Mouse (Mus musculus) stomach, embryonic 14.5 days (tissue): ENCODE data around the gene Arl14. TPM values are rescaled to one million over a fixed set of nuclear protein-coding genes. Genes with fewer than 3 reads are reported as not detected.
"Not testable (repeated sequence)": the region's sequence is repeated elsewhere in the genome, so short reads cannot be mapped to it uniquely, and the experiment has no call there.

Experiments
- ATAC-seq: fragments of 200-750 bp; cut with Nextera tagmentation; 2 replicates; pipeline ENCODE4 v1.8.0; 2017; ENCODE audit warnings: low read depth, moderate TSS enrichment; ENCODE audit not compliant: insufficient number of reproducible peaks, insufficient read depth, low FRiP score
- H3K27ac ChIP-seq: fragments of 300-500 bp; sonication (generic); 2 replicates; pipeline ENCODE4 v1.5.1; 2014; ENCODE audit warnings: mild to moderate bottlenecking, low read length, moderate library complexity, mixed read lengths
- H3K27me3 ChIP-seq: fragments of 300-500 bp; sonication (generic); 2 replicates; pipeline ENCODE4 v1.6.1; 2014; ENCODE audit warnings: low read length, control low read depth, mixed read lengths; ENCODE audit not compliant: control insufficient read depth, insufficient read depth
- H3K36me3 ChIP-seq: fragments of 300-500 bp; sonication (generic); 2 replicates; pipeline ENCODE4 v1.6.1; 2014; ENCODE audit warnings: mild to moderate bottlenecking, control low read depth, low read length, moderate library complexity, mixed read lengths; ENCODE audit not compliant: control insufficient read depth, insufficient read depth
- H3K4me1 ChIP-seq: fragments of 300-500 bp; sonication (generic); 2 replicates; pipeline ENCODE4 v1.6.1; 2014; ENCODE audit warnings: low read length, control low read depth, mixed read lengths; ENCODE audit not compliant: control insufficient read depth, insufficient read depth
- H3K4me2 ChIP-seq: fragments of 300-500 bp; sonication (generic); replicated peaks from 2 replicates; pipeline ENCODE4 v1.6.1; 2014; ENCODE audit warnings: low read depth, low read length, control low read depth
- H3K4me3 ChIP-seq: fragments of 300-500 bp; sonication (generic); 2 replicates; pipeline ENCODE4 v1.5.1; 2014; ENCODE audit warnings: low read depth, low read length, control low read depth
- H3K9ac ChIP-seq: fragments of 300-500 bp; sonication (generic); replicated peaks from 2 replicates; pipeline ENCODE4 v1.6.1; 2014; ENCODE audit warnings: low read depth, mild to moderate bottlenecking, control low read depth, low read length, moderate library complexity, mixed read lengths
- H3K9me3 ChIP-seq: fragments of 300-500 bp; sonication (generic); 2 replicates; pipeline ENCODE4 v1.6.1; 2016; ENCODE audit warnings: low read depth, low read length, control low read depth; ENCODE audit not compliant: control insufficient read depth
- WGBS: fragments of 180-500 bp; shearing (Covaris S2); extraction: QIAGEN DNeasy Blood & Tissue Kit; methylation state at CpG from one replicate; pipeline ENCODE4 v1.1.7; 2014; 5-methylcytosine and 5-hydroxymethylcytosine counted together
- polyA plus RNA-seq: library from polyadenylated mRNA; unstranded; fragments of >200 nt; fragmentation: Nextera tagmentation; extraction: Ambion mirVana; gene quantifications from 2 replicates; pipeline ENCODE4 v1.2.1, GENCODE M21; 2014

The Arl14 gene
- polyA plus RNA-seq, 1 experiment from 2014 or later: 11.7 TPM

GRCm38 (mm10) chr3:69238141-69238851 is 16.1 kb downstream of the Arl14 start:
- no peak for ATAC-seq
- 48% methylated on average over 12 of the region's 12 CpGs for WGBS
- no peak overlapping the region for H3K4me3 ChIP-seq

GRCm38 (mm10) chr3:69239246-69239645 is 17.0 kb downstream of the Arl14 start:
- Histone ChIP-seq H3K9me3 (no peaks in the 10 kb centered on the region), H3K27ac (no peak overlapping the region), H3K27me3 (no peaks in the 10 kb centered on the region), H3K4me2 (no peak overlapping the region), H3K4me1 (no peaks in the 10 kb centered on the region), H3K36me3 (no peaks in the 10 kb centered on the region), H3K9ac (no peak overlapping the region), H3K4me3 (no peak overlapping the region)
- no peak for ATAC-seq
- 77% methylated on average over 5 of the region's 5 CpGs for WGBS

More at GRCm38 (mm10) chr3:69238141-69238851, 16.1 kb downstream of the Arl14 start:
- Histone ChIP-seq H3K27ac (no peak overlapping the region), H3K9ac (no peak overlapping the region), H3K4me2 (no peak overlapping the region), H3K9me3 (no peaks in the 10 kb centered on the region), H3K27me3 (no peaks in the 10 kb centered on the region), H3K36me3 (no peaks in the 10 kb centered on the region), H3K4me1 (no peaks in the 10 kb centered on the region)

DNA sequence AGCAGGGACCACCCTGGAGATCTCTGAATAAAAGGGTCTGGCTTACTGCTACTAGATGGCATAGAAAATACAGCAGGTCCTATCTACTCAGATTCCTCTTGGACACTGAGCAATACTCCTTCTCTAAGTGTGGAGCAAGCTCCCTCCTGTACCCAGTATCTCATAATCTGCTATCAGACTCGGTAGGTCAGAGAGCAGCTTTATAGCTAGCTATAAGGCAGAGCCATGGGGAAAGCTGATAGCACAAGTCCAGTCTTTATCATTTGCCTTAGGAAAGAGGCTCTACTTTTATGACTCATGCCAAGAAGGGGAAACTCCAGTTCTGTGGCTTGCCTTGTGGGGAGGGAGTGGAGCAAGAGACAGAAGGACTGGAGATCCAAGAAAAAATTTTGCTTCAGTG is 18.8 kb downstream of the Arl14 start:
- Histone ChIP-seq H3K36me3 (no peaks in the 10 kb centered on the region), H3K27me3 (no peaks in the 10 kb centered on the region), H3K4me2 (no peak overlapping the region), H3K4me3 (no peak overlapping the region), H3K9ac (no peak overlapping the region), H3K4me1 (no peaks in the 10 kb centered on the region), H3K27ac (no peak overlapping the region), H3K9me3 (no peaks in the 10 kb centered on the region)
- ATAC-seq: no peak
- WGBS: 70% methylated on average over 1 of the region's 1 CpGs

DNA sequence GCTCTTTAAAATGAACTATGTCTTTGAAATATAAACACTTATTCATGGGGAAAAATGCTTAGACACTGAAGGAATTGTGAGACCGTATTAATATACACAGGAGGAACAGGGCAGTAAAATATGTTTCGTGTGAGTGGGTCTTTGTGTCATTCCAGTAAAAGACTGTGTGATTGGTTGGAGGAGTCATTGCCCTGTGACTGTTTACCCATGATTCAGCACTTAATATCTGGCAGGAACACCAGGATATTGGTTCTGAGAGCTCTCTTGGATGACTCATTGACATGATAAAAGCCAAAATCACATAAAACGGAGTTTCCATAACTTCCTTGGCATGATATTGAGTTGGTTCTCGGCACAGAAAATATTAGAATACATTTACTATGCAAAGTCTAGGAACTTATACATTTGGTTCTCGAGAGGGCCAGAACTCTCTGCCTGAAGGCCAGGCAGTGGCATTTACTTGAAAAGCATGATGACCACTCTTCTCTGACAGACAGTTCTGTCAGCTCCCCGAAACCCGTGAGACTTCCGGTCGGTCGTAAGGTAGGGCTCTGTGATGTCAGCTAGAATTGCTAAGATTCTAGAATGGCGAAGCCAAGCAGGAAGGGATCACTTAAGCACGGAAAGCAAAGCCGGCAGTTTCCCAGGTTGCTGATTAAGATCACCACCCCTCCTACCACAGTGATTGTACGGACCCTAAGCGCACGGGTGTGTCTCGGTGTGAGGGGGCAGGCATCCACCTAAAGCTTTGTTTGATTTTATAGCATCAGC is 31.1 kb downstream of the Arl14 start:
- H3K9me3 ChIP-seq: no peaks in the 10 kb centered on the region
- WGBS: 76% methylated on average over 17 of the region's 17 CpGs
- H3K4me2 ChIP-seq: no peak overlapping the region
- no peaks in the 10 kb centered on the region for H3K4me1 ChIP-seq
- no peak for ATAC-seq
- no peak overlapping the region for H3K27ac ChIP-seq
- no peak overlapping the region for H3K9ac ChIP-seq
- no peaks in the 10 kb centered on the region for H3K36me3 ChIP-seq
- no peak overlapping the region for H3K4me3 ChIP-seq
- H3K27me3 ChIP-seq: no peaks in the 10 kb centered on the region

DNA sequence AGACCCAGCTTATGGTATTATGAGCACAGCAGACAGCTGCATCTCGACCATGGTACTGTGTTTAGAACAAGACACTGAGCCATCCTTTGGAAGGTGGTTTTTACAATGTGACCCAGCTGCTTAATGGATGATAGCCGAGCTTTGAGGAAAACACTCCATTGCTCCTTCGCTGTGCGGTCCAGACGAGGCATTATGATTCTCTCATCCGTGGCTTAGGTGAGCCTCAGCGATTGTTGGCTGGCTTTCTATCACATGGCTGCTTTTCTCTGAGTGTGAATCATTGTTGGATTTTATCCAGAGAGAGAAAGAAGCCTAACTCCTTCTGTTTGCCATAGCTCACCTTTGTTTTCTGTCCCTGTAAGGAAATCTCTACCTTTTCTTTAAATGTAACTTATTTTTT is 32.5 kb downstream of the Arl14 start:
- no peak for ATAC-seq
- no peak overlapping the region for H3K27ac ChIP-seq
- no peaks in the 10 kb centered on the region for H3K27me3 ChIP-seq
- no peak overlapping the region for H3K4me2 ChIP-seq
- WGBS: 53% methylated on average over 7 of the region's 7 CpGs
- H3K4me3 ChIP-seq: no peak overlapping the region
- H3K9me3 ChIP-seq: no peaks in the 10 kb centered on the region
- H3K4me1 ChIP-seq: no peaks in the 10 kb centered on the region
- no peak overlapping the region for H3K9ac ChIP-seq
- no peaks in the 10 kb centered on the region for H3K36me3 ChIP-seq

GRCm38 (mm10) chr3:69257049-69257699 is 35.0 kb downstream of the Arl14 start:
- no peak for ATAC-seq
- no peak overlapping the region for H3K4me2 ChIP-seq
- H3K4me3 ChIP-seq: no peak overlapping the region
- no peak overlapping the region for H3K27ac ChIP-seq
- no peak overlapping the region for H3K9ac ChIP-seq
- H3K36me3 ChIP-seq: no peaks in the 10 kb centered on the region
- H3K27me3 ChIP-seq: no peaks in the 10 kb centered on the region
- no peaks in the 10 kb centered on the region for H3K9me3 ChIP-seq
- H3K4me1 ChIP-seq: no peaks in the 10 kb centered on the region
- WGBS: 15% methylated on average over 2 of the region's 2 CpGs

- no peaks in the 10 kb centered on the region for H3K4me1 ChIP-seq
- WGBS: 70% methylated on average over 7 of the region's 7 CpGs
- H3K9me3 ChIP-seq: no peaks in the 10 kb centered on the region
- H3K36me3 ChIP-seq: no peaks in the 10 kb centered on the region
- H3K4me3 ChIP-seq: no peak overlapping the region
- no peak overlapping the region for H3K27ac ChIP-seq
- no peak for ATAC-seq
- H3K27me3 ChIP-seq: no peaks in the 10 kb centered on the region
- H3K4me2 ChIP-seq: no peak overlapping the region
- H3K9ac ChIP-seq: no peak overlapping the region
Measured at GRCm38 (mm10) chr3:69263010-69263643, 40.9 kb downstream of the Arl14 start.

GRCm38 (mm10) chr3:69264299-69264698 is 42.1 kb downstream of the Arl14 start:
- not testable (repeated sequence) for ATAC-seq, H3K27ac ChIP-seq, H3K27me3 ChIP-seq, H3K9ac ChIP-seq, H3K9me3 ChIP-seq, H3K4me2 ChIP-seq, H3K4me1 ChIP-seq, H3K36me3 ChIP-seq, H3K4me3 ChIP-seq
- WGBS: 83% methylated on average over 2 of the region's 2 CpGs
